Mouse (Mus musculus) MEL (cell line): ENCODE measurements around the gene Ddx60.

Source experiments
- CHD1 ChIP-seq: IDR thresholded peaks from 2 replicates; pipeline ENCODE4 v1.6.1; 2012; ENCODE audit warnings: low read depth, mild to moderate bottlenecking, inconsistent platforms, low read length, improper control_type of control experiment
- CTCF ChIP-seq, 3 experiments: IDR thresholded peaks in 2 of 3; conservative IDR thresholded peaks in 1 of 3; 2 replicates each; pipeline ENCODE4 v1.5.1; 2011 to 2012; ENCODE audit warnings: low read length in 3 of 3, low read depth in 2 of 3, mild to moderate bottlenecking in 2 of 3, improper control_type of control experiment in 1 of 3, inconsistent platforms in 1 of 3, mixed read lengths in 1 of 3, moderate library complexity in 1 of 3; ENCODE audit not compliant: control insufficient read depth in 1 of 3, insufficient read depth in 1 of 3, poor library complexity in 1 of 3, severe bottlenecking in 1 of 3
- GATA1 ChIP-seq: IDR thresholded peaks from 2 replicates; pipeline ENCODE4 v1.6.1; 2011; ENCODE audit warnings: low read depth, low read length, improper control_type of control experiment
- HCFC1 ChIP-seq: IDR thresholded peaks from 2 replicates; pipeline ENCODE4 v1.6.1; 2012; ENCODE audit warnings: low read depth, mild to moderate bottlenecking, inconsistent platforms, low read length, improper control_type of control experiment, moderate library complexity
- KAT2A ChIP-seq: conservative IDR thresholded peaks from 2 replicates; pipeline ENCODE4 v1.6.1; 2012; ENCODE audit warnings: low read depth, low read length, improper control_type of control experiment, inconsistent platforms
- NRF1 ChIP-seq: IDR thresholded peaks from 2 replicates; pipeline ENCODE4 v1.6.1; 2014; ENCODE audit warnings: low read depth, mild to moderate bottlenecking, inconsistent platforms, low read length, improper control_type of control experiment, moderate library complexity; ENCODE audit not compliant: poor library complexity, insufficient read depth, severe bottlenecking
- POLR2A ChIP-seq, 2 experiments: IDR thresholded peaks; 2 replicates each; pipeline ENCODE4 v1.6.1; 2011 to 2012; ENCODE audit warnings: low read length in 2 of 2, mild to moderate bottlenecking in 2 of 2, control low read depth in 1 of 2, improper control_type of control experiment in 1 of 2, low read depth in 1 of 2, moderate library complexity in 1 of 2; ENCODE audit not compliant: control insufficient read depth in 1 of 2, insufficient read depth in 1 of 2, poor library complexity in 1 of 2
- RCOR1 ChIP-seq: IDR thresholded peaks from 2 replicates; pipeline ENCODE4 v1.6.1; 2012; ENCODE audit warnings: low read depth, mild to moderate bottlenecking, inconsistent platforms, low read length, improper control_type of control experiment
- UBTF ChIP-seq: IDR thresholded peaks from 2 replicates; pipeline ENCODE4 v1.6.1; 2012; ENCODE audit warnings: low read depth, mild to moderate bottlenecking, inconsistent platforms, low read length, improper control_type of control experiment, moderate library complexity, borderline replicate concordance; ENCODE audit not compliant: insufficient read depth
- ZC3H11A ChIP-seq: IDR thresholded peaks from 2 replicates; pipeline ENCODE4 v1.6.1; 2012; ENCODE audit warnings: low read depth, mild to moderate bottlenecking, inconsistent platforms, low read length, improper control_type of control experiment

- TF ChIP-seq KAT2A, result no peak
- TF ChIP-seq CHD1, result no peak
- no peak for TF ChIP-seq RCOR1
- no peak for TF ChIP-seq HCFC1
- no peak for TF ChIP-seq CTCF (IDR thresholded peaks at IDR 0.05 in 2 of 3, conservative IDR thresholded peaks at IDR 0.05 in 1 of 3; ENCODE audit: control insufficient read depth in 1 of 3, insufficient read depth in 1 of 3, low read depth in 2 of 3, low read length in 3 of 3, poor library complexity in 1 of 3, severe bottlenecking in 1 of 3)
- TF ChIP-seq NRF1, result no peak
- no peak for TF ChIP-seq UBTF
- TF ChIP-seq GATA1, result no peak
- no peak for TF ChIP-seq POLR2A (IDR thresholded peaks at IDR 0.05; ENCODE audit: control insufficient read depth in 1 of 2, insufficient read depth in 1 of 2, low read depth in 1 of 2, low read length in 2 of 2, poor library complexity in 1 of 2)
- no peak for TF ChIP-seq ZC3H11A
These were observed 6.3 kb upstream of the Ddx60 start for GRCm38 (mm10) chr8:61921454-61922054.
